Mouse (Mus musculus): ENCODE data around the gene Btg1-ps2.
"Not testable (repeated sequence)": the region's sequence is repeated elsewhere in the genome, so short reads cannot be mapped to it uniquely, and the experiment has no call there.

Gene Btg1-ps2

DNA sequence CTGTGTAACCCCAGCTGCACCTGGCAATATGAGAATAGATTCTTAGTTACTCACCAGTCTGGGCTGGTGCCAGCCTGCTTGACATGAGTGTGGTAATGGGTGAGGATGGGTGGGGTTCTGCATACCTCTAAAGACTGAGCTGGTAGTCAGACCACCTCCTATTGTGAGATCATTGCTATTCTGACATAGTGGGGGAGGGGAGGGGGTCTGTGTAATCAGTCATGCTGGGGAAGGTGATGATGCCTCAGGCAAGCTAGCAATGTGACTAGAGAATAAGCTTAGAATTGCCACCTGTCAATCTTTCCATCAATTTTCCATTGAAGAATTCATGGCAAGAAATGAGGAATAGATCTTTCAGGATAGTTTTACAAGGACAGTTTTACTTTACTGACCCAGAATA, at the start of gene Btg1-ps2:
Gene Btg1-ps2, minus strand, starts transcription at position 101 of the 400 bp plus-strand sequence.
- not testable (repeated sequence) for DNase-seq (ENCODE audit: low read depth)

DNA sequence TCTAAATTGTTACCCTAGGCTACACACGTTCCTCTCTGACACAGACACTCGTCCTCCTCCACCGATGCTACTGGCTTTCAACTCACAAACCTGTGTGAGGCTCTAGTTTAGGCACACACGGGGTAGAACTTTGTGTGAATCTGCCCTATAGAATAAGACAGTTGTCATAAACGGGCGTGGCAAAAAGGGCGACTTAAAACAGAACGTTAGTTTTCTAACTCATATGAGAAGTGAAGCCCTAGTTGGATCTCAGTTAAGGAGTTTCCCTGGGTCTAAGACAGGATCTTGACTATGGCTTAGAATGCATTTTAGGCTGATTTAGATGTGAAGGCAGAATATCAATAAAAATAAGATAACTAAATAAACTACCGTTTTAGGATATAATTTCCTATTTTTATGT, 42.1 kb upstream of the Btg1-ps2 start, which contains the start of gene Rhox11:
Gene Rhox11, minus strand, starts transcription at position 101 of the 400 bp plus-strand sequence.
- no peak for DNase-seq (ENCODE audit: low read depth)

- DNase-seq (ENCODE audit: low read depth): no peak
These were observed 41.3 kb upstream of the Btg1-ps2 start for GRCm38 (mm10) chrX:38084226-38084625.

DNA sequence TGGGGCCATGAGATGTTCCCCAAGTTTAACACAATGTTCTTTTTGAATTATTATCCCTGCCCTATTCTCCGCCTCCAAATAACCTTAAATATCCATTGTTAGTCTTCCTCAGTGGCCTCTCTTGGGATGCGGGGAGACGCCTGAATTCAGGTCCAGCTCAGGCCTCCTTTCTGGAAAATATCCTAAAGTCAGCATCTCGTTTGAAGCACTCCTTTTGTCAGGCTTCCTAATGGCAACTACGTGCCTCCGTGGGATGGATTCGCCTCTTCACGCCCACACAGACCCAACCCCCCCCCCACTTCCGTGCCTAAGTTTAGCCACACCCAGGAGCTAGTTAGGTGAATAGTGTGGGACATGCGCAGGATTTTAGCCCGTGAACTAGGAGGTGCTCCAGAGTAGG, 23.3 kb upstream of the Btg1-ps2 start, which contains the start of gene Rhox10:
Gene Rhox10, plus strand, starts transcription at position 301 of the 400 bp plus-strand sequence.
- DNase-seq (ENCODE audit: low read depth): no peak

DNA sequence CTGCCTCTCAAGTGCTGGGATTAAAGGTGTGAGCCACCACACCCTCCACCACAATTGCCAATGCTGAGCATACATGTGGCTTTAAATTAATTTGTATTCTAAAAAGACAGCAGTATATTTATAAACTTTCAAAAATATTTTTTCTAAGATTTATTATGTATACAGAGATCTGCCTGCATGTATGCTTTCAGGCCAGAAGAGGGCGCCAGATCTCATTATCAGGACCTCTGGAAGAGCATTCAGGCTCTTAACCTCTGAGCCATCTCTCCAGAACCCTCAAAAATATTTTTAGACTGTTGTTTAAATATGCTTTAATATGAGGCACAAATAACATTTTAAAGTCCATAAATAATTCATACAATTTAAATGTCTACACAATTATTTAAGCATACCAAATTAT, 18.6 kb upstream of the Btg1-ps2 start:
- peak; percentile 8 for DNase-seq (ENCODE audit: low read depth)

DNA sequence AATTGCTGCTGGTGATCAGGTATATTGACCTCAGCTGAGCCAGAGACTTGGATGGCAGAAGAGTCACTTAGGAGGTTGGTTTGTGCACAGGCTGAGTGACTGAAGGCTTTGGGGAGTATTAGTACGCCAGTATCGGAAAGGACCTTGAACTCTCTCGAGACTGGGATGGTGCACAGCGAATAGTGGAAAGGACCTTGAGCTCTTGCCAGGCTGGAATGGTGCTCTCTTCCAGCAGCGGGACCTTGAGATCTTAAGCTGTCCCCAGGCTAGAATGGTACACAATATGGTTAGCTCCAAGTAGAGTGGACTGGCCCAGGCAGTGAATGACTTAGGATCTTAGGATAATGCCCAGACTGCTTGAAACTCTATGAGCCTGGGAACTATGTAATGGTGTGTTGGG, 3.2 kb downstream of the Btg1-ps2 start:
- DNase-seq (ENCODE audit: low read depth): no peak

DNA sequence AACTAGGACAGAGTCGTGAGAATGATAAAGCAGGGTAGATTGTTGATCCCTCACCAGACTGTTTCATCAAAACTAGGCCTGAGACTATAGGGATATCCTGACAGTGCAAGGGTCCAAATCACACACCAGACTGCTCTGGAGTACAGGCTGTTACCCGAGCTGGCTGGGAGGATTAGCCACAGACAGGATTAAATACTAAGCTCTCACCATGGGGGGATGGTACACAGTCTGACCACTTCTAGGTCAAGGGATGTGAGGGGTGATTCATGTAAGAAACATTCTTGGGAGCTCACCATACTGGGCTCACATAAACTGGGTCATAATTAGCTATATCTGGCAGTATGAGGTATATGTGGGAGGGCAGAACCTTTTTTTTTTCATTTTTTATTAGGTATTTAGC, 9.1 kb downstream of the Btg1-ps2 start:
- DNase-seq (ENCODE audit: low read depth): no peak

DNA sequence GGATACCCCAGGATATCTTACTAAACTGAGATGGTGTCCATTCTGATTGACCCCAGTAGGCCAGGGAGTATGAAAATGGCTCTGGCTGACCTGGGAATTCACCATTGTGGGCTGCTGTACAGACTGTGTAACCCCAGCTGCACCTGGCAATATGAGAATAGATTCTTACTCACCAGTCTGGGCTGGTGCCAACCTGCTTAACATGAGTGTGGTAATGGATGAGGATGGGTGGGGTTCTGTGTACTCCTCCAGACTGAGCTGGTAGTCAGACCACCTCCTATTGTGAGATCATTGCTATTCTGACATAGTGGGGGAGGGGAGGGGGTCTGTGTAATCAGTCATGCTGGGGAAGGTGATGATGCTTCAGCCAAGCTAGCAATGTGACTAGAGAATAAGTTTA, 24.3 kb downstream of the Btg1-ps2 start, which contains the start of gene Btg1-ps1:
Gene Btg1-ps1, minus strand, starts transcription at position 219 of the 400 bp plus-strand sequence.
- not testable (repeated sequence) for DNase-seq (ENCODE audit: low read depth)

DNA sequence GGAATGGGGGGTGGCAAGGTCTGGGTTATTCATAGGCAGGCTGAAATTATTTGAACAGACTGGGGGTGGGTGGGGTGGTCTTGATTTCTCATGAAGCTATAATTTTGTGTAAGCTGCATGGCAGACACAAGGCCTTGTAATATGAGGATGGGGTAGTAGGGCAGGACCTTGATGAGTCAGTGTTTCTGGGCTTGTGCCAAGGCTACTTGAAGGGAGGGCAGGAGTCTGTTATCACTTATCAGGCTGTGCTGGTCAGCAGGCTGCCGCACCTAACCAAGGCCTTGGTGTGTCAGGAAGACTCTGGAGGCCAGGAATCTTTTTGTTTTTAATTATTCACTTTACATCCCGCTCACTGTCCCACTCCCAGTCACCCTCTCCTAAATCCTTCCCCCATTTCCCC, 34.2 kb downstream of the Btg1-ps2 start:
- no peak for DNase-seq (ENCODE audit: low read depth)
